Mouse (Mus musculus): Measurements from ENCODE around the gene Mgrn1. TPM values are rescaled to one million over a fixed set of nuclear protein-coding genes. Genes with fewer than 3 reads are reported as not detected.

The Mgrn1 gene
- total RNA-seq, 1 experiment from 2014 or later = 87.7 TPM

GRCm38 (mm10) chr16:4907386-4907785 is 21.3 kb downstream of the Mgrn1 start:
- peak; percentile 52 for DNase-seq

- no peak for DNase-seq
Observed at GRCm38 (mm10) chr16:4907972-4908371, 21.9 kb downstream of the Mgrn1 start.

GRCm38 (mm10) chr16:4909745-4910144 is 23.7 kb downstream of the Mgrn1 start:
- no peak for DNase-seq

- DNase-seq = peak; percentile 56
Observed at GRCm38 (mm10) chr16:4910758-4911157, 24.7 kb downstream of the Mgrn1 start.

- DNase-seq = no peak
Observed at GRCm38 (mm10) chr16:4912074-4912648, 26.1 kb downstream of the Mgrn1 start.

- peak; percentile 66 for DNase-seq
Observed at GRCm38 (mm10) chr16:4912907-4913782, 27.1 kb downstream of the Mgrn1 start.

GRCm38 (mm10) chr16:4913783-4914735 is 28.0 kb downstream of the Mgrn1 start:
- peak; percentile 88 for DNase-seq

- DNase-seq = no peak
Observed at GRCm38 (mm10) chr16:4915931-4916330, 29.9 kb downstream of the Mgrn1 start.

GRCm38 (mm10) chr16:4916608-4917007 is 30.6 kb downstream of the Mgrn1 start:
- no peak for DNase-seq

- no peak for DNase-seq
Observed at GRCm38 (mm10) chr16:4920556-4920955, 34.5 kb downstream of the Mgrn1 start.

GRCm38 (mm10) chr16:4922481-4922880 is 36.4 kb downstream of the Mgrn1 start:
- no peak for DNase-seq

- no peak for DNase-seq
Observed at GRCm38 (mm10) chr16:4923996-4924395, 37.9 kb downstream of the Mgrn1 start.

GRCm38 (mm10) chr16:4927967-4928366 is 41.9 kb downstream of the Mgrn1 start:
- DNase-seq = no peak

GRCm38 (mm10) chr16:4928474-4928873 is 42.4 kb downstream of the Mgrn1 start:
- no peak for DNase-seq

- DNase-seq = peak; percentile 65
Observed at GRCm38 (mm10) chr16:4932429-4932828, 46.4 kb downstream of the Mgrn1 start.

- no peak for DNase-seq
Observed at GRCm38 (mm10) chr16:4935430-4935829, 49.4 kb downstream of the Mgrn1 start.

- DNase-seq = no peak
Observed at GRCm38 (mm10) chr16:4935931-4936703, 50.1 kb downstream of the Mgrn1 start.

- no peak for DNase-seq
Observed at GRCm38 (mm10) chr16:4937351-4938190, 51.5 kb downstream of the Mgrn1 start.

GRCm38 (mm10) chr16:4938461-4938860 is 52.4 kb downstream of the Mgrn1 start, which contains the start of gene Nudt16l1:
Gene Nudt16l1 (plus strand): TSS chr16:4938761.
- no peak for DNase-seq

- peak; percentile 98 for DNase-seq
Observed at GRCm38 (mm10) chr16:4938989-4939388, 52.9 kb downstream of the Mgrn1 start.

GRCm38 (mm10) chr16:4939412-4939811 is 53.4 kb downstream of the Mgrn1 start:
- peak; percentile 72 for DNase-seq

Measured in adrenal gland, postnatal 14 days (tissue).